Mouse (Mus musculus) gastrocnemius, postnatal 14 days (tissue): ENCODE measurements around the gene Lhx5. TPM values are rescaled to one million over a fixed set of nuclear protein-coding genes. Genes with fewer than 3 reads are reported as not detected.

Experiments used
- DNase-seq: peaks from one replicate; pipeline ENCODE4 v3.0.0; 2021; ENCODE audit warnings: mixed read lengths
- intact Hi-C: fragments of 180-260 bp; cut with DNase I; formaldehyde crosslinking; loops from one replicate; pipeline ENCODE4 v1.15.1; 2025; ENCODE audit warnings: low total_unique reads
- total RNA-seq, 2 experiments: library from RNA; stranded (reverse); gene quantifications; 2 replicates each; pipeline ENCODE4 v1.2.3; 2021

The Lhx5 gene
- total RNA-seq, 2 experiments from 2014 or later: not detected

DNA sequence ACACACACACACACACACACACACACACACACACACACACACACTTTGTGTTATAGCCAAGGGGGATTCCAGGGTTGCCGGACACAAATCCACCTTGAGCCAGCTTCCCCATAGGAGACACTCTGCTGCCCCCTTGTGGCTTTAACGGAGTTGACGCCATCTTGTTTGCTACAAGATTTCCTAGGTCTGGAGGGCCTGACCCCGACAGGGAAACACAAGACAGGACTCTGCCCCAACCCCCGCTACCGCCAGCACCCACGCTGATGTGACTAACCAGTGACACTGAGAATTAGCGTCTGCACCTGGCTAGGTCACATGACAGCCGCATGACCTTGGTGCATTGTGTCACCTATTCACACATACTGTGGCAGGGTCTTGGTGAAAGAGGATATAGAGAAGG is 26.1 kb downstream of the Lhx5 start:
- intact Hi-C loops: no loop called here
- peak; percentile 41 for DNase-seq

- DNase-seq: no peak
- intact Hi-C loops: no loop called here
Measured at GRCm38 (mm10) chr5:120459133-120459532, 27.6 kb downstream of the Lhx5 start.

GRCm38 (mm10) chr5:120461902-120462301 is 30.4 kb downstream of the Lhx5 start:
- intact Hi-C loops: no loop called here
- no peak for DNase-seq

DNA sequence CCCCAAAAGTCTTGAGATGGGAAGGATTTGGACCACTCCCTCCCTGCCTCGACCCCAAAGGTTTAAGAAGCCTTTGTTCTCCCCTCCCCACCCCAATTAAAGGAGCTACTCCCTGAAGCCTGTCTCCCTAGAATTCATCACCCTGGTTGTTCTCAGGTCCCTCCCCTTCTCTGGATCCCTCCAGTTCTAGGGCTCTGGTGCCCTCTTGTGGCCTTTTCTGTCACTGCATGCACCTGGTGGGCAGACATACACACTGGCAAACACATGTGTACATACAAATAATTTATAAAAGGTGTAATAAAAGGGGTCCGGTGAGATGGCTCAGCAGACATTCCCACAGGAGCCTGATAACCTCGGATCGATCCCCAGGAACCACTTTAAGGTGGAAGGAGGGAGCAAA is 32.8 kb downstream of the Lhx5 start:
- intact Hi-C loops: no loop called here
- DNase-seq: no peak

DNA sequence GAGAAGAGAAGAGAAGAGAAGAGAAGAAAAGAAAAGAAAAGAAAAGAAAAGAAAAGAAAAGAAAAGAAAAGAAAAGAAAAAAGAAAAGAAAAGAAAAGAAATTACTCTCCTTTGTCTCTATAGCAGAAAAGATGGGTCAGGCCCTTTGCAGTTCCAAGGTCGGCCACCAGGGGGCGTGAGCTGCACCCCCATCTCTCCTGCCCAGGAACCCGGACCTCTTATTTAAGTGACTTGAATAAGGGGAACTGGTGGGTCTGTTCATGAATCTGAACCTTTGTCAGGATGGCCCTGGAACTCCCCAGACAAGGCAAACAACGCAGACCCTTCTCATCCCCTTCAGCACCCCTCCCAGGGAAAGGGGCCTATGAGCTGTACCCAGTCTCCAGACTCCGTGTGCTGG is 33.6 kb downstream of the Lhx5 start:
- no peak for DNase-seq
- intact Hi-C loops: no loop called here

DNA sequence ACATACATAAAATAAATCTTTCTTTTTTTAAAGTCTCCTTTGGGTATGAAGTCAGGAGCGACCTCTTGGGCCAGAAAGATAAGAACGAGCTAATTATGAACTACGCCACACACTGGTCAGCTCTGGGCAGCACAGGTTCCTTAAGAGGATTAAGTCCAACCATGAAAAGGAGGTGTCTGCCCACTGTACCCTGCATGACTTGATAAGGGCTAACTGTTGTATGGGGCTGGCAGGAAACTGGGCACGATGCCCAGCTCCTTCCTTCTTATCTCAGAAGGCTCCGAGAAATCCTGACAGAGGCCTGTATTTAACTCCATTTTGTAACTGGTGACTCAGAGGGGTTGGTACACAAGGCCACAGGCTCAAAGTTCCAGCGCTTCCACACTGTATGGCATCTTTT is 34.4 kb downstream of the Lhx5 start:
- no peak for DNase-seq
- intact Hi-C loops: no loop called here

GRCm38 (mm10) chr5:120467026-120467425 is 35.5 kb downstream of the Lhx5 start:
- intact Hi-C loops: no loop called here
- no peak for DNase-seq

GRCm38 (mm10) chr5:120468336-120468735 is 36.8 kb downstream of the Lhx5 start:
- intact Hi-C loops: no loop called here
- no peak for DNase-seq

GRCm38 (mm10) chr5:120468830-120469229 is 37.3 kb downstream of the Lhx5 start:
- intact Hi-C loops: no loop called here
- no peak for DNase-seq

- no peak for DNase-seq
Measured at GRCm38 (mm10) chr5:120471538-120471937, 40.0 kb downstream of the Lhx5 start.

DNA sequence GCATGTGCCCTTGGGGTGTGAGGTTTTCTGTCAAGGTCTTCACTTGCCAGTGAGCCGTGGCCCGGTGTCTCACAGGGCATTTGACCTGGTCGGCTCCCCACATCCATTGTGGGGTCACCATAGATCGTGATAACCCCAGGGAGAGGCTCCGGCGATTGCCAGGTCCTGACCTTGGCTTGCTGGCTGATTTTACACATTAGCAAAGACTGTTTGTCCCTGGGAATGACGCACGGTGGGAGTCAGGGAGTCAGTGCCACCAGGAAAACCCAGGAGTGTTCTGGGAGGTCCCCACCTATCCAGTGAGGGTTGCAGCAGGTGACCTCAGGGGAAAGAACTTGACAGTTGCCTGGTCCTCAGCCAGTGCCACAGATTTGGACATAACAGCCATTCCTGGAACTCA is 41.3 kb downstream of the Lhx5 start, which contains the start of gene Sdsl:
TSS of gene Sdsl (minus strand) at position 41 of the 400 bp plus-strand sequence.
- intact Hi-C loops: no loop called here
- no peak for DNase-seq

More at GRCm38 (mm10) chr5:120471538-120471937, 40.0 kb downstream of the Lhx5 start:
- intact Hi-C loops: no loop called here

DNA sequence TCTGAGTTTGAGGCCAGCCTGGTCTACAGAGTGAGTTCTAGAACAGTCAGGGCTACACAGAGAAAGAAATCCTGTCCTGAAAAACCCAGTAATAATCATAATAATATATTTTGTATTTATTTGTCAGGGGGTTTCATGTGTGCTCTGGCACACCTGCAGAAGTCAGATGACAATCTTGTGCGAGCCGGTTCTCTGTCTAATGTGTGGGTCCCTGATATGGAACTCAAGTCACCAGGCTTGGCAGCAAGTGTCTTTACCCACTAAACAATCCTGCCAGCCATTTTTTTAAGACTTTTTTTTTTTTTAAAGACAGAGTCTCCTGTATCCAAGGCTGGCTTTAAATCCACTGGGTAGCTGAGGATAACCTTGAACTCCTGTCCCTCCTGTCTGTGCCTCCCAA is 41.9 kb downstream of the Lhx5 start:
- intact Hi-C loops: no loop called here
- no peak for DNase-seq

GRCm38 (mm10) chr5:120475861-120476260 is 44.4 kb downstream of the Lhx5 start:
- no peak for DNase-seq
- intact Hi-C loops: no loop called here

GRCm38 (mm10) chr5:120476296-120476695 is 44.8 kb downstream of the Lhx5 start, which contains the start of gene Sds:
Sds (plus strand) TSS chr5:120476526.
- no peak for DNase-seq
- intact Hi-C loops: no loop called here

- intact Hi-C loops: no loop called here
- DNase-seq: no peak
Measured at GRCm38 (mm10) chr5:120477993-120478392, 46.5 kb downstream of the Lhx5 start.

GRCm38 (mm10) chr5:120479538-120479937 is 48.0 kb downstream of the Lhx5 start:
- no peak for DNase-seq
- intact Hi-C loops: no loop called here

- intact Hi-C loops: no loop called here
- no peak for DNase-seq
Measured at GRCm38 (mm10) chr5:120481205-120481604, 49.7 kb downstream of the Lhx5 start.

DNA sequence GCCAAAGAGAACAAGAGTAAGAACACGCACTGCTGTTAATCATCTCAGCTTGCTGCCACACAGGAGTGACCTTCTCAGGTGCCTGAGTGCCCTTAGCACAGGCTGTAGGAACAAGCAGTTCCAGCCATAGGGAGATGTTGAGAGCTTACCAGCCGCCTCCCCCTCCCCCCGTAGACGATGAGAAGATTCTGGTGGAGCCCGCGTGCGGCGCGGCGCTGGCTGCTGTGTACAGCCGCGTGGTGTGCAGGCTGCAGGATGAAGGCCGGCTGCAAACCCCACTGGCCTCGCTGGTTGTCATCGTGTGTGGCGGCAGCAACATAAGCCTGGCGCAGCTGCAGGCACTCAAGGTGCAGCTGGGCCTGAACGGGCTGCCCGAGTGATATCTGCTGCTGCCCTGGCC is 51.9 kb downstream of the Lhx5 start:
- intact Hi-C loops: no loop called here

GRCm38 (mm10) chr5:120487844-120488243 is 56.3 kb downstream of the Lhx5 start:
- no peak for DNase-seq
- intact Hi-C loops: no loop called here

More for the DNA sequence above, 51.9 kb downstream of the Lhx5 start:
- no peak for DNase-seq

- DNase-seq: peak; percentile 49
- intact Hi-C loops: no loop called here
Measured at GRCm38 (mm10) chr5:120490679-120491192, 59.2 kb downstream of the Lhx5 start.
